Mouse (Mus musculus): ENCODE measurements at regions not wholly inside any gene's neighbourhood (a gene's known extent, or its start where the extent isn't known, plus 50 kb on each side); places are given as distances from the start of the nearest gene placed in this dataset.

DNA sequence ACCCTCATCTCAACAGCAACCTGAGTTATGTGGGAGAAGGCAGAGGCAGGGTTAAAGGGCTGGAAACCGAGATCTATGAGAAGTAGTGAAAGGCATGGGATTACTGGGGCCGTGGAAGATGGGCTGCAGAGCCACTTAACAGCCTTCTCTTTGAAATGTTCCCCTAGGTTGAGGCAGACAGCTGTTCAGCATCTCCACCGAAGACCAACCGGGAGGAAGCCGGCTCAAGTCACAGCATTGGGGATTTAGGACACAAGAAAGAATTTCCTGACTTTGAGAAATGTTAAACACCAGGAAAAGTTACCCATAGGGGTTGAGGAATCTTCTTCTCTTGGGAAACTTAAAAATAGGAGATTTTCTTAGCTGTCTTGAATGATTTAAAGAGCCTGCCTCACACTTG, 283.4 kb upstream of the Pard3b start:
- no peak for TF ChIP-seq CTCF (IDR thresholded peaks at IDR 0.05)
- TF ChIP-seq POLR2A (IDR thresholded peaks at IDR 0.05; ENCODE audit: insufficient read depth, low read depth, low read length): no peak

Data from heart, adult 2 months (tissue).